Mouse (Mus musculus): ENCODE measurements around the gene Hgf. TPM values are rescaled to one million over a fixed set of nuclear protein-coding genes. Genes with fewer than 3 reads are reported as not detected.

Hgf gene
- total RNA-seq, 2 experiments from 2014 or later = 0.26 to 0.37 TPM

Other genes starting within 250 kb of the Hgf start
- not detected for gene Gm28710, start 238.3 kb downstream of the Hgf start, total RNA-seq (2021)